Mouse (Mus musculus) megakaryocyte progenitor cell, adult 5-6 weeks (primary cell): ENCODE results near the gene Slc30a4. TPM values are rescaled to one million over a fixed set of nuclear protein-coding genes. Genes with fewer than 3 reads are reported as not detected.

Source experiments
- ATAC-seq: replicated peaks from 2 replicates; pipeline ENCODE4 v1.8.0; 2016; ENCODE audit warnings: mild to moderate bottlenecking, moderate TSS enrichment, inconsistent platforms; ENCODE audit not compliant: poor library complexity
- total RNA-seq, 2 experiments: library from RNA; stranded (forward) in 1 of 2; stranded (reverse) in 1 of 2; fragments of 157-497, 149-512 nt in 1 of 2; fragments of 200-1000 nt in 1 of 2; gene quantifications; 2 replicates each; pipeline versions ENCODE4 v1.2.3 to v1.2.4; 2015 to 2017

Slc30a4 gene
- total RNA-seq, 2 experiments from 2014 or later = 2.1 to 2.5 TPM

- 0 out of 2 replicates have a peak, but pooled peaks have one; percentile 29 for ATAC-seq
These were observed 20.9 kb downstream of the Slc30a4 start for GRCm38 (mm10) chr2:122681379-122682137.

- ATAC-seq = peak; percentile 56
These were observed 27.3 kb downstream of the Slc30a4 start for GRCm38 (mm10) chr2:122675126-122675525.

- ATAC-seq = peak; percentile 86
These were observed 29.6 kb downstream of the Slc30a4 start for GRCm38 (mm10) chr2:122672841-122673240.

- no peak for ATAC-seq
These were observed 30.7 kb downstream of the Slc30a4 start for GRCm38 (mm10) chr2:122671714-122672113.

GRCm38 (mm10) chr2:122667856-122668255, 34.6 kb downstream of the Slc30a4 start:
- peak; percentile 44 for ATAC-seq

GRCm38 (mm10) chr2:122665973-122666875, 36.2 kb downstream of the Slc30a4 start:
- ATAC-seq = peak; percentile 77

- ATAC-seq = peak; percentile 24
These were observed 37.0 kb downstream of the Slc30a4 start for GRCm38 (mm10) chr2:122665253-122665972.

- no peak for ATAC-seq
These were observed 42.6 kb downstream of the Slc30a4 start for GRCm38 (mm10) chr2:122659825-122660224.

- ATAC-seq = peak; percentile 48
These were observed 44.5 kb downstream of the Slc30a4 start for GRCm38 (mm10) chr2:122657707-122658524.

GRCm38 (mm10) chr2:122656767-122657166, 45.7 kb downstream of the Slc30a4 start:
- ATAC-seq = no peak

- ATAC-seq = no peak
These were observed 46.4 kb downstream of the Slc30a4 start for GRCm38 (mm10) chr2:122656052-122656451.

- ATAC-seq = peak; percentile 95
These were observed 50.1 kb downstream of the Slc30a4 start for GRCm38 (mm10) chr2:122652096-122653084.

GRCm38 (mm10) chr2:122638673-122639072, 63.8 kb downstream of the Slc30a4 start:
- no peak for ATAC-seq

- ATAC-seq = no peak
These were observed 64.4 kb downstream of the Slc30a4 start for GRCm38 (mm10) chr2:122638029-122638428.

- peak; percentile 92 for ATAC-seq
These were observed 64.9 kb downstream of the Slc30a4 start for GRCm38 (mm10) chr2:122637526-122637997.

GRCm38 (mm10) chr2:122636686-122637085, 65.8 kb downstream of the Slc30a4 start, which contains the start of gene AA467197:
Gene AA467197 (plus strand): TSS chr2:122636986.
- ATAC-seq = no peak
